Mouse (Mus musculus) thymus, adult 2 months (tissue): ENCODE measurements around the gene Slc30a4. TPM values are rescaled to one million over a fixed set of nuclear protein-coding genes. Genes with fewer than 3 reads are reported as not detected.

ENCODE experiments used
- DNase-seq: peaks from one replicate; pipeline ENCODE4 v3.0.0; 2021
- H3K27ac ChIP-seq: fragments of 200-500 bp; 2 replicates; pipeline ENCODE4 v1.5.1; 2012; ENCODE audit warnings: low read length, control low read depth; ENCODE audit not compliant: control insufficient read depth, insufficient read depth
- H3K27me3 ChIP-seq: fragments of 200-500 bp; 2 replicates; pipeline ENCODE4 v1.6.1; 2012; ENCODE audit warnings: mild to moderate bottlenecking, low read length, moderate library complexity, mixed read lengths; ENCODE audit not compliant: control insufficient read depth, insufficient read depth
- H3K36me3 ChIP-seq: fragments of 200-500 bp; 2 replicates; pipeline ENCODE4 v1.6.1; 2012; ENCODE audit warnings: mild to moderate bottlenecking, low read length, moderate library complexity; ENCODE audit not compliant: control insufficient read depth, insufficient read depth
- H3K4me1 ChIP-seq: fragments of 200-500 bp; replicated peaks from 2 replicates; pipeline ENCODE4 v1.6.1; 2012; ENCODE audit warnings: low read length; ENCODE audit not compliant: control insufficient read depth, insufficient read depth
- H3K4me3 ChIP-seq: fragments of 200-500 bp; 2 replicates; pipeline ENCODE4 v1.5.1; 2012; ENCODE audit warnings: mild to moderate bottlenecking, low read length, control low read depth, moderate library complexity; ENCODE audit not compliant: control insufficient read depth, insufficient read depth
- CTCF ChIP-seq: fragments of 200-500 bp; IDR thresholded peaks from 2 replicates; pipeline ENCODE4 v1.5.1; 2012; ENCODE audit warnings: mild to moderate bottlenecking, control low read depth, low read length, moderate library complexity, borderline replicate concordance; ENCODE audit not compliant: control insufficient read depth, poor library complexity, insufficient read depth; ENCODE audit errors: extremely low read depth
- POLR2A ChIP-seq: fragments of 200-500 bp; IDR thresholded peaks from 2 replicates; pipeline ENCODE4 v1.6.1; 2012; ENCODE audit warnings: mild to moderate bottlenecking, low read length, control low read depth, moderate library complexity; ENCODE audit not compliant: control insufficient read depth, poor library complexity, insufficient read depth; ENCODE audit errors: extremely low read depth
- WGBS: fragments of 180-500 bp; shearing (Covaris S2); methylation state at CpG from one replicate; pipeline ENCODE4 v1.1.7; 2018; 5-methylcytosine and 5-hydroxymethylcytosine counted together
- polyA plus RNA-seq: library from polyadenylated mRNA; depleted of rRNA; stranded (reverse); fragments of >200 nt; gene quantifications from 2 replicates; pipeline ENCODE4 v1.2.3, GENCODE M21; 2012

Slc30a4 gene
- polyA plus RNA-seq, 1 experiment: 8.0 TPM

DNA sequence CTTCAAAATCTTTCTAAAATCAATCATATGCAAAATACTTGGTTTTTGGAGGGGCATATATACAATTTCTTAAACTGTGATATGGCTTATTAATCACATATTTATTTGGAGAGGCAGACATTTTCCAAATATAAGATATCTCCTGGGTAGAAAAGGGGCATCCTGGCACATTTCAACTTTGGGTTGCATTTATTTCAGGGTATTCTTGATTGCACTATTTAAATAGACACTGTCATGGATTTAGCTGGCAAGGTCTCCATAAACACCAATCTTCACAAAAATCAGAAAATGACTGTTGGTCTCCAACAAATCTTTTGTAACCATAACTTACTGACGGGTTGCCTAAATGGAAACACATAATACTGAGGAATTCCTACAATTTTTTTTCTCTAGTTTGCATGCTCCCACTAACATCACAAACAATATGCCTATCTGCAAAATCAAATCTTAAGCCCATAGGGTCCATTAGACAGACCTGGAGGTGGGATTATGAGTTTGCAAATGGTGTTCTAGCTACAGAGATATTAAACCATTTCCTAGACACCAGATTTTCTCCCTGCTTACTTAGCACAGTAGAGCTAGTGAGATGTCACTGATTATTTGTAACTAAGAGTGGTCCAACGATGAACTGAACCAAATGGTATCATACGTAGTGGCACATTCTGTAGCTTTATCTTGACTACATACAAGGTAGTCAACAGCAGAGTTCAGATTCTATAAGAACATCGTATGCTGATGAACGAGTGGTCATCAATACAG lies 20.9 kb downstream of the Slc30a4 start:
- H3K4me1 ChIP-seq: no peaks in the 10 kb centered on the region
- H3K4me3 ChIP-seq: no peak overlapping the region
- no peaks in the 10 kb centered on the region; the same call in 1 of the 2 replicates for H3K36me3 ChIP-seq
- 90% methylated on average over 5 of the region's 5 CpGs for WGBS
- no peaks in the 10 kb centered on the region for H3K27me3 ChIP-seq
- no peak overlapping the region for H3K27ac ChIP-seq
- TF ChIP-seq CTCF: no peak
- no peak for TF ChIP-seq POLR2A
- DNase-seq: no peak

GRCm38 (mm10) chr2:122675126-122675525 lies 27.3 kb downstream of the Slc30a4 start:
- 99% methylated on average over 2 of the region's 2 CpGs for WGBS
- H3K4me3 ChIP-seq: no peak overlapping the region
- H3K27me3 ChIP-seq: no peaks in the 10 kb centered on the region
- H3K36me3 ChIP-seq: no peaks in the 10 kb centered on the region
- no peak for DNase-seq
- TF ChIP-seq POLR2A (no peak), CTCF (no peak)
- peaks cover 18% of the 10 kb centered on the region for H3K4me1 ChIP-seq
- no peak overlapping the region for H3K27ac ChIP-seq

DNA sequence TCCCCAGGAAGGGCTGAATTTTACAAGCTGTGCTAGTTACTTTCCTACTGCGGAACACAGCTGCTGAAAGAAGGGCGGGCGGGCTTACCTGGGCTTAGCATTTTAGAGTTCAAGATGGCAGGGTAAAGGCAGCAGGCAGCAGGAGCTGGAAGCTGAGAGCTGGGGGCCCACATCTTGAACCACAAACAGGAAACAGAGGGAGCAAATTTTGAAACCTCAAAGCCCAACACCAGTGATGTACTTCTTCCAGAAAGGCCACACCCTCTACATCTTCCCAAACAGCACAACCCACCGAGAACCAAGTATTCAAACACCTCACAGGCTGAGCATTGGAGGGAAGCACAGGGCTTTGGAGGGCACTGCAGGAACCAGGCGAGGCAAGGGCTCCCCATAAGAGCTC lies 29.6 kb downstream of the Slc30a4 start:
- peaks cover 18% of the 10 kb centered on the region for H3K4me1 ChIP-seq
- H3K27me3 ChIP-seq: no peaks in the 10 kb centered on the region
- no peaks in the 10 kb centered on the region for H3K36me3 ChIP-seq
- H3K27ac ChIP-seq: 0 out of 2 replicates have a peak overlapping the region, but pooled peaks have one; percentile 12
- DNase-seq: peak; percentile 36
- WGBS: 8% methylated on average over 5 of the region's 5 CpGs
- no peak overlapping the region for H3K4me3 ChIP-seq
- no peak for TF ChIP-seq POLR2A
- TF ChIP-seq CTCF: no peak

GRCm38 (mm10) chr2:122671714-122672113 lies 30.7 kb downstream of the Slc30a4 start:
- no peaks in the 10 kb centered on the region for H3K36me3 ChIP-seq
- H3K4me1 ChIP-seq: peaks cover 19% of the 10 kb centered on the region
- no peak for DNase-seq
- WGBS: 84% methylated on average over 5 of the region's 5 CpGs
- no peak overlapping the region for H3K27ac ChIP-seq
- no peak overlapping the region for H3K4me3 ChIP-seq
- H3K27me3 ChIP-seq: no peaks in the 10 kb centered on the region
- TF ChIP-seq CTCF (no peak), POLR2A (no peak)

DNA sequence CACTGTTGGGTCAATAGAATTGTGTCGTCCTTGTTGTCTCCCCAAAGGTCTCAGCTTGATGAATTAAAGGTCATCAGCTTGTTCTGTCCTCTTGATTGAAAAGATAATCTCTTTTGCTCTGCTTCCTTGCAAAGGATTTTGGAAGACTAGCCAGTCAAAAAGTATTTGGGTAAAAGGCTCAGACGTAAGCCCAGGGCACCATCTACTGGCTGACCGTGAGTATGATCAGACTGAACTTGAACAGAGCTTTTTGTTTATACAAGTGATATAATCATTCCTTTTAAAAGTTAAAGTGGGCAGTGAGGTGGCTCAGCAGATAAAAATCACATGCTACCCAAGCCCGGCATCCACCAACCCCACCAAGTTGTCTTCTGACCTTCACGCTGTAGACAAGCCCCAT lies 34.6 kb downstream of the Slc30a4 start:
- DNase-seq: peak; percentile 57
- 24% methylated on average over 5 of the region's 5 CpGs for WGBS

DNA sequence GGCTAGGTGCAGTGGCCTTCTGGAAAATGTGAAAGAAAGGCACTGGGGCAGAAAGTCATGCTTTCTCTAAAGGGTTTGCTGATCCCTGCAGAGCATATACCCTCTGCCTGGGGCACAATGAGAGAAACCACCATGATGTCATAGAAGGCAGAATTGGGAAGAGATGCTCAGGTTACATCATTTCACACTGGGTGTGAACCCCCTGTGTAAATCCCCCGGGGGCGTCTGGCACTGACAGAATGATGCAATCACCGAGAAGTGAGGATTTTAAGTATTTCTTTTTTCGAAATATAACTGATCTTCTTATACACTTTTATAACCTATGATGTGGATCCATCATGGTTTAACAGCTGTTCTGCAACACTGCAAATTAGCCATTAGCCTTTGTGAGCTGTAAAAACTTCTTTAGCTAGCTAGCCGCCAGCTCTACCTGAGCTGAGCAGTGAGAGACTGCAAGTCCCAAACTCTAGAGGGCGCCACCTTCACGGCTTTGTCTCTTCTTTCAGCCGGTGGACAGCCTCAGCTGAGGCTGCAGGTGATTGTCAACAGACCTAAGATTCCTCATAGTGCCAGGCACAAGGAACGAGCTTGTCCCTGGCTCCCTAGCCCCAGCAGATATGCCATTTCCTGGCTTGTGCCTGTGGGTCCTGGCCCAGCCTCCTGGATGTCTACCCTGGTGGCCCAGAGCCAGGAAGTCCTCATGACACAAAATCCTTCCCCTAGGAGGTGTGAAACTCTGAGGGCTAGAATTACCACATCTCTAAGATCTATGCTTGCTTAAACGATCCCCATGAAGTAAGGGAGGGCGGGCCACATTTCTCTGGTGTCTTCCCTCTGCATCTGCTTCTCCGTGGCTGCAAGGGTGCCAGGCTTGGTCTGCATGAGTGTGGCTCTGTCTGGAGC lies 36.2 kb downstream of the Slc30a4 start:
- H3K4me3 ChIP-seq: no peak overlapping the region
- H3K27ac ChIP-seq: no peak overlapping the region
- peak; percentile 65 for DNase-seq
- H3K4me1 ChIP-seq: peaks cover 5% of the 10 kb centered on the region
- H3K27me3 ChIP-seq: no peaks in the 10 kb centered on the region
- TF ChIP-seq CTCF (peak; percentile 93), POLR2A (no peak)
- H3K36me3 ChIP-seq: no peaks in the 10 kb centered on the region
- 34% methylated on average over 12 of the region's 12 CpGs for WGBS

More for the DNA sequence above, 34.6 kb downstream of the Slc30a4 start:
- TF ChIP-seq CTCF (no peak), POLR2A (no peak)
- H3K27me3 ChIP-seq: no peaks in the 10 kb centered on the region
- no peak overlapping the region for H3K4me3 ChIP-seq
- no peaks in the 10 kb centered on the region for H3K36me3 ChIP-seq
- H3K4me1 ChIP-seq: peaks cover 17% of the 10 kb centered on the region
- H3K27ac ChIP-seq: no peak overlapping the region

DNA sequence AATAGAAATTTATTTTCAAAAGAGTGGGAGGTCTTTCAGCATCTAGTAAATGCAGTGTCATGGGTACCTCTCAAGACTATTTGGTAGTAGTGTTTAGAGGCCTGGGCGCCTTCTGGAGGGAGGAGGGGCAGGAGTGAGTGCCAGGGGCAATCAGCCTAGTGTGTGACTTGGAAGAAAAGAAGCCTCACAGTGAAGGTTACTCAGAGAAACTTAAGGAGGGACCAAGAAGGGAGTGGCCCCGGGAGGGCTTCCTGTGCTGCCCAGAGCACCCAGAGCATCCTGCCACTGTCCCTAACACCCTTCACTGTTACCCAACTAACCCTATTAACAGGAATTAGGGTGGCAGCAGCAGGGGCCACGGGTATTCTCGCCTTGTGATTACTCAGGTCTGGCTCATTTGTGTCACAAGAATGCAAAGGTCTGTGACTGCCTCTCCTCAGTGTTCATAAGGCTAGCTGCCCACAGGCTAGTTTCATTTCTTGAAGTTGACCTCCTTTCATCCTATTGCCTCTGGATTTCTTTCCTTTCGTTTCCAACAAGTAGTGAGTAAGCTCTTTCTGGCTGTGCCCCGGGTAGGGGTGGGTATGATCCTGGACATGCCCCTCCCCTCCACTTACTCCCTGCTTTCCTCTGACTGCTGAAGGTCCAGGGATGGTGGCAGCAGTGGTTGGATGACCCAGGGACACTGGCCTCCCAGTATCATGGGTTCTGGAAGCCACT lies 37.0 kb downstream of the Slc30a4 start:
- DNase-seq: no peak
- Histone ChIP-seq H3K27me3 (no peaks in the 10 kb centered on the region), H3K4me1 (peaks cover 5% of the 10 kb centered on the region), H3K36me3 (no peaks in the 10 kb centered on the region), H3K27ac (no peak overlapping the region), H3K4me3 (no peak overlapping the region)
- 63% methylated on average over 6 of the region's 6 CpGs for WGBS
- TF ChIP-seq CTCF: no peak
- no peak for TF ChIP-seq POLR2A
